Comparison of ENCODE assay signal across 20 mouse cellular contexts in genomic region chr3:152712957-152713356, GRCm38 (mm10). TPM values are rescaled to one million over a fixed set of nuclear protein-coding genes. Genes with fewer than 3 reads are reported as not detected.
A peak's percentile ranks its signal among the peaks of the same experiment; 100 is the strongest.
DNase-seq lines count a peak whose midpoint lies in the region; ATAC-seq and TF ChIP-seq lines count a peak whose summit lies in the region.
"Had no signal": no experiment of that assay in that cellular context is flagged by ENCODE, and none has a peak within 500 bp of the region (broad histone marks: within the 10 kb centered on the region; RNA-seq: fewer than 3 reads in every experiment).

No protein-coding gene starts in this region.

- no peak overlapping the region for H3K9ac ChIP-seq in kidney, postnatal 0 days (ENCODE audit: low read depth, low read length)
- H3K9ac ChIP-seq: embryonic facial prominence, embryonic 13.5 days; forebrain, embryonic 13.5 days; forebrain, postnatal 0 days; heart, embryonic 13.5 days; hindbrain, embryonic 15.5 days had no signal

- no peak overlapping the region for H3K4me2 ChIP-seq in kidney, postnatal 0 days (ENCODE audit: low read length)

- DNase-seq in kidney, postnatal 0 days (ENCODE audit: low spot score), result no peak
- no peak for DNase-seq in kidney, postnatal 36 days
- DNase-seq in 3134 (ENCODE audit: extremely low read depth, insufficient read length, low spot score) (peak; percentile 39), 416B (ENCODE audit: low read depth) (peak; percentile 64), NIH3T3 (ENCODE audit: low read depth) (peak; percentile 67)
- DNase-seq in layer of hippocampus, postnatal 14 days (ENCODE audit: low spot score in 2 of 2), result no peak
- no peak for DNase-seq in urinary bladder, postnatal 4 days (ENCODE audit: low spot score in 2 of 2)
- no peak for DNase-seq in thymus, postnatal 25 days
- DNase-seq: adrenal gland, adult 2 months; adrenal gland, postnatal 25 days; cerebellum, adult 18-20 months; cerebellum, adult 9-11 months; cerebellum, postnatal 36 days; forebrain, postnatal 0 days; gastrocnemius, postnatal 14 days; heart, postnatal 36 days had no signal

- 60% methylated on average over 4 of the region's 4 CpGs for WGBS in kidney, postnatal 0 days

- H3K4me1 ChIP-seq in kidney, postnatal 0 days (replicated peaks; ENCODE audit: insufficient read depth, low read length), result no peaks in the 10 kb centered on the region

- H3K27me3 ChIP-seq in kidney, postnatal 0 days (ENCODE audit: insufficient read depth, low read length), result no peaks in the 10 kb centered on the region
- H3K27me3 ChIP-seq: embryonic facial prominence, embryonic 13.5 days; heart, embryonic 13.5 days; hindbrain, embryonic 15.5 days had no signal

- ATAC-seq in kidney, postnatal 0 days (replicated peaks; ENCODE audit: low FRiP score, low read depth), result no peak
- ATAC-seq: forebrain, postnatal 0 days had no signal

- H3K27ac ChIP-seq in kidney, postnatal 0 days, result no peak overlapping the region
- H3K27ac ChIP-seq: embryonic facial prominence, embryonic 13.5 days; forebrain, embryonic 13.5 days; heart, embryonic 13.5 days; hindbrain, embryonic 15.5 days had no signal

- H3K9me3 ChIP-seq in kidney, postnatal 0 days (replicated peaks; ENCODE audit: low read length), result no peaks in the 10 kb centered on the region
- H3K9me3 ChIP-seq: embryonic facial prominence, embryonic 13.5 days; forebrain, embryonic 13.5 days; heart, embryonic 13.5 days; hindbrain, embryonic 15.5 days had no signal

- no peaks in the 10 kb centered on the region for H3K36me3 ChIP-seq in kidney, postnatal 0 days (ENCODE audit: insufficient read depth, low read length)
- H3K36me3 ChIP-seq: embryonic facial prominence, embryonic 13.5 days; heart, embryonic 13.5 days; hindbrain, embryonic 15.5 days had no signal

- H3K4me3 ChIP-seq in kidney, postnatal 0 days (replicated peaks; ENCODE audit: low read depth, low read length), result no peak overlapping the region

- peak; percentile 24; the same call in 1 of the 2 replicates for TF ChIP-seq CTCF in kidney, postnatal 0 days (IDR thresholded peaks at IDR 0.05; ENCODE audit: low read depth)

RNA-seq across cellular contexts. Expression of gene Pigk, which starts 0.9 kb away (rescaled TPM):
- polyA plus RNA-seq in kidney, postnatal 0 days (2015; fragmentation: Nextera tagmentation; extraction: Ambion mirVana), result 48.5 and 55.3 TPM in 2 replicates
- 10 to 100 TPM; 46.6 to 47.2 TPM for total RNA-seq in layer of hippocampus, postnatal 14 days (2021)

RNA-seq across cellular contexts. Expression of gene Ak5, which starts 44.8 kb away (rescaled TPM):
- 4.6 and 5.9 TPM in 2 replicates for polyA plus RNA-seq in kidney, postnatal 0 days (2015; fragmentation: Nextera tagmentation; extraction: Ambion mirVana)
- 100 to 1,000 TPM; 214 to 220 TPM for total RNA-seq in layer of hippocampus, postnatal 14 days (2021)

Comparison
In these comparisons a context has a peak if more than half of its experiments do, and no peak if none do; other contexts are left out.
1. DNase-seq: peak in 3134 (single experiment), 416B (single experiment) and NIH3T3 (single experiment); none in kidney, postnatal 0 days (single experiment), kidney, postnatal 36 days (0 of 2), layer of hippocampus, postnatal 14 days (0 of 2), urinary bladder, postnatal 4 days (0 of 2) and thymus, postnatal 25 days (single experiment).